Mouse (Mus musculus) cortical plate, adult 2 months (tissue): ENCODE measurements around the gene Nat8f5.

Source experiments
- CTCF ChIP-seq: fragments of 200-500 bp; IDR thresholded peaks from 2 replicates; pipeline ENCODE4 v1.5.1; 2011; ENCODE audit warnings: mild to moderate bottlenecking, control low read depth, low read length; ENCODE audit not compliant: insufficient read depth; ENCODE audit errors: extremely low read depth
- POLR2A ChIP-seq: fragments of 200-500 bp; IDR thresholded peaks from 2 replicates; pipeline ENCODE4 v1.6.1; 2011; ENCODE audit warnings: mild to moderate bottlenecking, low read length, control low read depth; ENCODE audit not compliant: insufficient read depth; ENCODE audit errors: extremely low read depth

DNA sequence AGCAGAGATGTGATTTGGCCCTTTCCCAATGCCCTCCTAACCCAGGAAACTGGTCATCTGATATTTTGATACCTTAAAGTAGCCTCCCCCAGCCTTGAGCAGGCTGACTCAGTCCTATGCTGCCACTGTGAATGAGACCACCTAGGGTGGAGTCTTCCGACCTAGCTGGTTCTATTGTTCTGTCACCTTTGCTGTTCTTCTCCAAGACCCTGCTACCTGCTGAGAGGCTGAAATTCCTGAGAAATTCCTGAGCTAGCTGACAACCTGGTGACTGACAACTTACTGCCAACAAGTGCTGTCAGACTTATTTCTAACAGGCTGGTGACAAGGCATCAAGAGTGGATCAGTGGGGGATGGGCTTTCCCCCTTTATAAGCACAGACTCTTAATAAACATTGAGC, 2.4 kb downstream of the Nat8f5 start:
- TF ChIP-seq POLR2A (no peak), CTCF (no peak)
